Mouse (Mus musculus): ENCODE results near the gene Maf. TPM values are rescaled to one million over a fixed set of nuclear protein-coding genes. Genes with fewer than 3 reads are reported as not detected.

The Maf gene
- total RNA-seq, 2 experiments from 2014 or later, result 23.5 to 24.1 TPM

- peak; percentile 50 to 57 for DNase-seq (ENCODE audit: low spot score in 2 of 2)
- intact Hi-C loops (cut with DNase I), result loop anchor here (5.0 kb wide), 3 partner anchors 305 to 1165 kb away; no protein-coding TSS in a partner anchor
These were observed 498 bp downstream of the Maf start for GRCm38 (mm10) chr8:115706861-115707730.

- DNase-seq (ENCODE audit: low spot score in 2 of 2), result peak in 1 of 2 experiments; percentile 48
- intact Hi-C loops (cut with DNase I), result loop anchor here (5.0 kb wide), 3 partner anchors 304 to 1164 kb away; no protein-coding TSS in a partner anchor
These were observed 1.2 kb downstream of the Maf start for GRCm38 (mm10) chr8:115706411-115706860.

GRCm38 (mm10) chr8:115705591-115706110 lies 1.9 kb downstream of the Maf start:
- DNase-seq (ENCODE audit: low spot score in 2 of 2), result peak; percentile 30 to 41
- intact Hi-C loops (cut with DNase I), result loop anchor here (5.0 kb wide), 3 partner anchors 303 to 1163 kb away; no protein-coding TSS in a partner anchor

GRCm38 (mm10) chr8:115703056-115703455 lies 4.5 kb downstream of the Maf start:
- intact Hi-C loops (cut with DNase I), result no loop called here
- DNase-seq (ENCODE audit: low spot score in 2 of 2), result no peak

GRCm38 (mm10) chr8:115701001-115701400 lies 6.6 kb downstream of the Maf start:
- DNase-seq (ENCODE audit: low spot score in 2 of 2), result no peak
- intact Hi-C loops (cut with DNase I), result no loop called here

DNA sequence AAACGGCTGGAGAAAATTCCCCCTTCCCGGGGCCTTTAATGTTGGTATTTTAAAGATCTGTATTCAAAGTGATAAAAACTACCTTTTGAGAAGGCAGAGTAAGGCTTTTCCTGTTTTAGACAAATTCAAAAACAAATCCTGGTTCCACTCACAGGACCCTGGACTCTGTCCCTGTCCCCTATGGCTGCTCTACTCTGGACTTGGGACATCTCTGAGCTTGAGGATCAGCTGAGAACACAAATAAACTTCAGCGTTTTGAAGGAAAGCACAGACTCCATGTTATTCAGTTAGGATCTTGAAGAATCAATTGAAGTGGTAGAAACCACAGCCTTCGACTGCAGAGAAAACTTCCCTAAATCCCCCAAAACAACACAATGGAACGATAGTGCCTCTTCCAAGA lies 8.4 kb downstream of the Maf start:
- no peak for DNase-seq (ENCODE audit: low spot score in 2 of 2)
- intact Hi-C loops (cut with DNase I), result no loop called here

GRCm38 (mm10) chr8:115697410-115697809 lies 10.2 kb downstream of the Maf start:
- intact Hi-C loops (cut with DNase I), result no loop called here
- no peak for DNase-seq (ENCODE audit: low spot score in 2 of 2)

DNA sequence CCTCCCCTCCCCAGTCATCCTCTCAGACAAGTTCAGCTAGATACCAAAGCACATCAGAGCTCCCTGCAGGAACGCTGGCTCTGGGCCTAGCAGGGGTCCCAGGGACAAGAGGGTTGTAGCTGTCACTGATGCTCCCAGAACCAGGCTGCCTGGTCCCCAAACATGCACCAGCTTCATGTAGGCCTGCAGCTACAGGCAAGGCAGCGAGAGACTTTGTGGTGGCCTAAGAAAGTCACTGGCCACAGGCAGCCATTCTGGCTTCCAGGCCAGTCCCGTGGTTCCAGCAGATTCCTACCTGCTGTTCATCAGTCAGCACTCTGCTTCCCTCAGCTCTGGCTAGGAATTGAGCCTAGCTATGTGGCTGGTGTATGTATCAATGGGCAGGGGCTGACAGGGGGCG lies 10.9 kb downstream of the Maf start:
- intact Hi-C loops (cut with DNase I), result no loop called here
- no peak for DNase-seq (ENCODE audit: low spot score in 2 of 2)

DNA sequence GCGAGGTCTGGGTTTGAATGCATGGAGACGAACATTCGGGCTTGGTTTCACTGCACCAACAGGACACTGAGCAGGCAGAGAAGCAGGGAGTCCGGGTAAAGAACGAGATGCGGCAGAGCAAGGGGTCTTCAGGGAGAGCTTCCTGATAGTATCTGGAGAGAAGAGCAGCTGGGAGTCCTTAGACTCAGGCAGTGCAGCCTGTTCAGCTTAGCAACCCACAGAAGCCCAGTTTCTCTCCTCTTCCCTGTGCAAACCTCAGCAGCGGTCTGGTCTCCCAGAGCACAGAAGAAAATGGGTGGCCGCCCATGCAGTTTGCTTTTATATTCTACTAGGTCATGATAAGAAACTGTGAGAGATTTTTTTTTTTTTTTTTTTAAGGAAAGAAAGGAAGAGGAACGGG lies 20.2 kb downstream of the Maf start:
- DNase-seq (ENCODE audit: low spot score in 2 of 2), result no peak
- intact Hi-C loops (cut with DNase I), result no loop called here

- no peak for DNase-seq (ENCODE audit: low spot score in 2 of 2)
- intact Hi-C loops (cut with DNase I), result no loop called here
These were observed 24.3 kb downstream of the Maf start for GRCm38 (mm10) chr8:115683309-115683708.

DNA sequence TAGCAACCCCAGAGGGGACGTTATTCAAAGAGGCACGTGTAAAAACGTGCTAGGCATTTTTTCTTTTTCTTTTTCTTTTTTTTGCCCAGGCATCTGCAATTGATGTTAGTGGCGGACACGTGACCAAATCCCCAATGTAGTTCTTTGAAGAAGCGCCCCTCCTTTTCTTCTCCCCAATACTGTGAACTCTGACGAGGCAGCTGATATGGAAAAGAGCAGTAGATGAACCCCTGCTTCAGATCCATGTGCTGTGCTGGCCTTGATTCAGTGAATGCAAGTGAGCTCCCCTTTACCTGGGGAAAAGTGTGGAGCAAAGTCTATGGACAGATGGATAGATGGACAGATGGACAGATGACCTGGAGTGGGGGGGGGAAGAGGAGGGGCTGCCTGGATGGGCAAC lies 28.1 kb downstream of the Maf start:
- intact Hi-C loops (cut with DNase I), result no loop called here

DNA sequence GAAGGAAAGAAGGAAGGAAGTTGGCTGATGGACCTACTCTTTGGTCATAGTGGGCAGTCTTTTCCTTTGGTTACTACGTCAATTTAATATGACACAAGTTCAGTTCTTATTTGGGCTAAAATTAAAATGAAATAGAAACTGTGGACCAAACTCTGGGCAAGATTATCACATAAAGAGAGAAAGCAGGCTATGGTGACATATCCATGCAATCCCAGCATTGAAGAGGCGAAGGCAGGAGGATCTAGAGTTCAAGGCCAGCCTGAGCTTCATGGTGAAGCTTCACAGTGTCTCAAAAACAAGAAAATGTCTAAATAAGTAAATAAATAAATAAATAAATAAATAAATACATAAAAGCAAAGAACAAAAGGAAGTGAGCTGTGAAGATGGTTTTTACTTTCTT lies 42.7 kb downstream of the Maf start:
- intact Hi-C loops (cut with DNase I), result no loop called here

More for the DNA sequence above, 28.1 kb downstream of the Maf start:
- DNase-seq (ENCODE audit: low spot score in 2 of 2), result no peak

GRCm38 (mm10) chr8:115650110-115650521 lies 57.5 kb downstream of the Maf start:
- DNase-seq (ENCODE audit: low spot score in 2 of 2), result peak; percentile 17 to 50
- intact Hi-C loops (cut with DNase I), result no loop called here

More for the DNA sequence above, 42.7 kb downstream of the Maf start:
- no peak for DNase-seq (ENCODE audit: low spot score in 2 of 2)

DNA sequence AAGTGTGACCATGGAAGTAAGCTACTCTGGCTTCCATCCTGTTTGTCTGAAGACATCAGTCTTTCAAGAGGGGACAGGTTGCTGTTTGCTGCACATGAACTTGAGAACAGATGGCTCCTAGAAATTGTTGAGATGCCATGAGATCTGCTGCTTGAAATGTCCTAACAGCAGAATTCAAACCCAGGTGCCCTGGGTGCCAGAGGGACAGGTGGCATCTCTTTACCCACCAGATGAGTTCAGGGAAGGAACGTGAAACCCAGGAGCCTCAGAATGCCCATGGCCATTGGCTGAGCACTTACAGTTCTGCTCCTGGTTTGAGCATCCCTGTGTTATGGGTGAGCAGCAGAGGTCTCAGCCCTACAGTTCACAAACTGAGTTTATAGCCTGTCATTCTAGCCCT lies 62.5 kb downstream of the Maf start:
- no peak for DNase-seq (ENCODE audit: low spot score in 2 of 2)
- intact Hi-C loops (cut with DNase I), result no loop called here

DNA sequence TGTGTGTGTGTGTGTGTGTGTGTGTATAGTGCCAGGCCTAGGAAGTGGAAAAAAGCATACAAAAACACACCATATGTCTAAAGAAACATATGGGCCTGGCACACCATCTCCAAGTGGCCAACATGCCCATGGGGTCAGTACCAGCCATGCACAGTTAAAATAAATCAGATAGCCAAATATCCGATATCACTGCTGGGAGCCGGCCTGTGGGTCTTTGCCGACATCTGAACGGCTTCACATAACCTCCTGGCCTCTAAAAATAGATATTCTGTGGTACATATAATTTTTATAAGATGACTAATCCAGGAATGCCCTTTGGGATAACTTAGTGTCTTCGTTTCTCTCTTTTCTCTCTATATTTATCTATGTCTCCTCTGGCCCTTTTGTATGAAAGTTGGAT lies 65.7 kb downstream of the Maf start:
- DNase-seq (ENCODE audit: low spot score in 2 of 2), result no peak
- intact Hi-C loops (cut with DNase I), result no loop called here

GRCm38 (mm10) chr8:115639951-115640350 lies 67.6 kb downstream of the Maf start:
- intact Hi-C loops (cut with DNase I), result no loop called here

GRCm38 (mm10) chr8:115636751-115637150 lies 70.8 kb downstream of the Maf start:
- intact Hi-C loops (cut with DNase I), result no loop called here
- no peak for DNase-seq (ENCODE audit: low spot score in 2 of 2)

More at GRCm38 (mm10) chr8:115639951-115640350, 67.6 kb downstream of the Maf start:
- no peak for DNase-seq (ENCODE audit: low spot score in 2 of 2)
